Mouse (Mus musculus): ENCODE measurements around the gene U90926. TPM values are rescaled to one million over a fixed set of nuclear protein-coding genes. Genes with fewer than 3 reads are reported as not detected.

U90926 gene
- total RNA-seq, 2 experiments from 2014 or later = not detected

GRCm38 (mm10) chr5:92218915-92219793 is 3.9 kb upstream of the U90926 start:
- intact Hi-C loops (cut with DNase I) = no loop called here
- DNase-seq = no peak

DNA sequence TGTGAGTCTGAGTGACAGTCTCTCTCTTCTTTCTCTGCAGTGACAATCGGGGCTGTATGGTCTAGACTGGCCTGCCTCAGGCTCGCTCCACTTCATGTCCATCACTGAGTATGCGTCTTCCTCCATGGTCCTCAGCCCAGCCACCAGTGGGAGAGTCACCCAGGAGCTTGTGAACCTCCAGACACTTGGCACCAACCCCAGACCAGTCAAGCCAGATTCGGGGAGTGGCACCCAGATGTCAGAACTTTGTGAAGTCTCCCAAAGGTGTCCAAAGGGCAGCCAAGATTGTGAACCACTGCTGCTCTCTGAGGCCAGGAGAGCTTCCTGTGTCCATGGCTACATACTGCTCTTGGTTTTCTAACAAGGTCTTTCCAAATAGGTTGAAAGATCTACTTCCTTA is 3.0 kb downstream of the U90926 start:
- DNase-seq = no peak
- intact Hi-C loops (cut with DNase I) = no loop called here

DNA sequence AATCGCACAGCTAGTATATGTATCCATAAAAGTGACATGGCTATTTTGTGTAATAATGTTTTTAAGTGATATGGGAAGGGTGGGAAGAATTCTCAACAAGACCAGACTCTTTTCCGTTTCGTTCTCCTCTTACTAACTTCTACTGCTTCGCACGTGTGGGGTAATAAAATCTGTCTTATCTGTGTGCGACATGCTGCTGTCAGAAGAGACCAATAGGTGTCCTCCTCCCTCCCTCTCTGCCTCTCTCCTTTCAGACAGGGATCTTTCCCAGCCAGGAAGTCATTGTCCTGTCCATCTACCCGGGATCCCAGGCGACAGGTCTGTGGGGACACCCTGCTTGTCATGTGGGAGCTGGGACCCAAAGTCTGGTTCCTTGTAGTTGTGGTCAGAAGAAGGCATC is 5.0 kb downstream of the U90926 start:
- intact Hi-C loops (cut with DNase I) = no loop called here
- no peak for DNase-seq

DNA sequence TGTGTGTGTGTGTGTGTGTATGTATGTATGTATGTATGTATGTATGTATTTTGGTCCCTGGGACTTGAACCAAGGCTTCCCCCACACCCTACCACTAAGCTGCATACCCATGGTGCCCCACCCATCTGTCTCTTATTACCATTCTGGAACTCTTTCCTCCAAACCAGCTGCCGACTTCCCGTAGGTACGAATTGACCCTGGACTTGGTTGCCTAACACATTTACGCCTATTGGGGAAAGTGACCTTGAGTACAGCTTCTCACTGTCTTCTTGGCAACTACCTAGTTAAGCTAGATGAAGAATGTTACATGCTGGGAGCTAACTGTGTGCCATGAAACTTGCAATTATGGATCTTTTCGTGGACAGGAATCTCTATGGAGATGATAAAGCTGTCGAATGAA is 9.1 kb downstream of the U90926 start:
- intact Hi-C loops (cut with DNase I) = no loop called here
- DNase-seq = no peak

GRCm38 (mm10) chr5:92205706-92206105 is 9.5 kb downstream of the U90926 start:
- DNase-seq = no peak

GRCm38 (mm10) chr5:92205184-92205583 is 10.0 kb downstream of the U90926 start:
- intact Hi-C loops (cut with DNase I) = no loop called here
- no peak for DNase-seq

More at GRCm38 (mm10) chr5:92205706-92206105, 9.5 kb downstream of the U90926 start:
- intact Hi-C loops (cut with DNase I) = no loop called here

GRCm38 (mm10) chr5:92204162-92205036 is 10.8 kb downstream of the U90926 start:
- no peak for DNase-seq
- intact Hi-C loops (cut with DNase I) = no loop called here

GRCm38 (mm10) chr5:92198266-92198665 is 16.9 kb downstream of the U90926 start:
- intact Hi-C loops (cut with DNase I) = no loop called here
- DNase-seq = no peak

DNA sequence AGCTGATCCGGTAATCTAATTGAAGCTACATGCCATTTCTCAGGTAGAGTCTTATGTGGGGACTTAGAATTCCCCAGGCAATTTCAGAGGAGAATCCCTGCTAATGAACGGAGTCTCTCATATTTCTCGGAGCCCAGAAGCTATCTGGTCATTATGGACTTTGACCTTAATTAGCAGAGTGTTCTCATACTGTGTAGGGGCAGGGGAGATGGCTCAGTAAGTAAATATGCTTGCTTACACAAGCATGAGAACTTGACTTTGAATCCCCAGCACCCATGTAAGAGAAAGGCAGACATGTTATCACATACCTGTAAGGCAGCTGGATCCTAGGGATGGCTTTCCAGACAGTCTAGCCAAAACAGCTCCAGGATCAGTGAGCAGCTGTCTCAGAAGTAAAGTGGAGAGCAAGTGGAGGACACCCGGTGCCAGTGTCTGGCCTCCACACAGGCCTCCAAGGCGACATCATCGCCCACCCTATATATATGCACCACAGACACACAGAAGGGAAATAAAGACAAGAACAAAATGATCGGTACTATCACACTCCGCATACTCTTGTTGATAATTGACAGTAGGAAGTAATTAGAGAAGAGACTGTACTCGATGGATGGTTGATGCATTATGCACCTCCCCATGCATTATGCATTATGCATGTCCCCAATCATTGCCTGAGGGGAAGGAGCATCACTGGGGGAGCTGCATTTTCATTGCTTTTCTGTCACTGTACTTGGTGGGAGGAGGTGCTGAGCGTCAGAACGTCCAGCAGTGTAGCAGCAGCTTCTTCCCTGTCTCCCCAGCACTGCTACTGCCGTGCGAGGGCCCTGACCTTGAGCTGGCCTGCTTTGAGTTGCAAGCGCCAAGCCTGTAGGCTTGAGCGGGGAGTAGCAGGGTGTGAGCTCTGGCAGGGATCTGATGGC is 18.1 kb downstream of the U90926 start:
- DNase-seq = no peak
- intact Hi-C loops (cut with DNase I) = no loop called here

DNA sequence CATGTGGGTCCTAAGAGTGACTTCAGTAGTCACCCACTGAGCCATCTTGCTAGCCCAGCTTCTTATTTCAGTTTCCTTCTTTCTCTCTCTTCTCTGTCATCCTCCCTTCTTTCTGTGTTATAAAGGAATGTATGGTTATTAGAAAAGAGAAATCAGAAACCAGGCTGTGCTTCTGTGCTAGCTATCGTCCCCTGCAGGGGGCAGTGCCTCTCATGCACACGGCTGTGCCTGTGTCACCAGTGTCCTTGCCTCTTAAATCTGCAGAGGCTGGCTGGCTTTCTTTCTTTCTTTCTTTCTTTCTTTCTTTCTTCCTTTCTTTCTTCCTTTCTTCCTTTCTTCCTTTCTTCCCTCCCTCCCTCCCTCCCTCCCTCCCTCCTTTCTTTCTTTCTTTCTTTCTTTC is 19.5 kb downstream of the U90926 start:
- intact Hi-C loops (cut with DNase I) = loop anchor here (1.0 kb wide), 1 partner anchor 44 kb away; no protein-coding TSS in a partner anchor

DNA sequence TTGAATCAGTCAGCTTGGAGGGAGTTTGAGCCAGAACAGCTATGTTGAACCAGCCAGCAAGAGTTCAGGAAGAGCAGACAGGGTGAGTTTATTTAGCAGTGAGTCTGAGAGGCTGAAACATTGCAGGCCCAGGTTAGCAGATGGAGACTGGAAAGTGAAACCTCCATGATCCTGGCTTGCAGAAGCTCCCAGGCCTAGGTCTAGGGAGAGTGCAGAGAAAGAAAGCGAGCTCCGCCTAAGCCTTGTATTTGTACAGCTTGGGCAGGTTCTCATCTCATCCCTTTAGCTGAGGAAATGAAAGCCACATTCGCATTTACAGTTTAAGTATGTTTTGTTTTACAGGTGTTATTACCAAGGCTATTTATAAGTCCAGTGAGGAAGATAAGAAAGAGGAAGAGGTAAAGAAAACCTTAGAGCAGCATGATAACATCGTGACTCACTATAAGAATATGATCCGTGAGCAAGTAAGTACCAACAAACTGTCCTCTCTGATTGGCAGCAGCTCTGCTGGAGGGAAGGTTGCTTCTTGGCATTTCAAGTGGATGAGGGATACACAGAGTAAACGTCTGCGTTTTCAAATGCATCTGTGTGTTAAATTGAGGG is 26.2 kb downstream of the U90926 start:
- intact Hi-C loops (cut with DNase I) = no loop called here
- DNase-seq = no peak

More for the DNA sequence above, 19.5 kb downstream of the U90926 start:
- DNase-seq = peak; percentile 45 to 60

DNA sequence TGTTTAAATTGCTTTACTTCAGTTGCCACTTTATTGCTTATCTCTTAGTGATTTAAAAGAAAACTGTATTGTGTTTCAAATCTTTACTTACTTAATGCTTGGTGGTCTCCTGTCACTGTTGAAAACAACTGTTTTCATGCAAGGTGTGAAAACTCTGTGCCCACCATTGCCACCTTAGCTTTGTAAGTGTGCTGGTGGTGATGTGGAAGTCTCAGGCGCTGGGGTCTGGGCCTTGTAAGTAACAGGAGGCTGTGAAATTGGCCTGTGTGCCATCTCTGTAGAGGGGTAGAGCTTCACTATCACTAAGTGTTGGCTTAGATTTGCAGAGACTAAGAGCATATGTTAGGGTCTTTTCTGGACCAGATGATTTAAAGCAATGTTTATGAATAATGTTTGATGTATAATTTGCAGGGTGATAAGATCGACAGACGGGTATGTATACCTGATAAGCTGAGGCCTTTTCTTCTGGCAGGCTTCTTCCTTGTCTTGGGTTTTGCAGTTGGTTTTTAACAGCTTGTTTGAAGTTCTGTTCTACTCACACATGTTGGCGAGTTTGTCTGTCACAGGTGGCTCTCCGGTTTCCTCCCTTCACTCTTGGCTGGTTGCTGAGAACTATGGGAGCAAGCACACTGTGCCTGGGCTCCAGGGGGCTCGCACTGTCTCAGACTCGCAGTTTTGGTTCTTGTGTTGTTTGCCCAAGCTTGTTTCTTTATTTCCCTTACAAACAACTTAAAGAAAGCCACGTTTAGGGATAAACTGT is 32.0 kb downstream of the U90926 start:
- DNase-seq = no peak
- intact Hi-C loops (cut with DNase I) = no loop called here

- DNase-seq = no peak
- intact Hi-C loops (cut with DNase I) = no loop called here
Observed at GRCm38 (mm10) chr5:92165976-92166375, 49.2 kb downstream of the U90926 start.

Other genes starting within 250 kb of the U90926 start
- not detected for gene Odaph, start 227.9 kb downstream of the U90926 start, total RNA-seq (2021)
- 1 to 10 TPM; 2.9 to 3.1 TPM for gene Cdkl2, start 171.5 kb downstream of the U90926 start, total RNA-seq (2021)
- 10 to 100 TPM; 75.4 to 83.7 TPM for gene G3bp2, start 131.7 kb downstream of the U90926 start, total RNA-seq (2021)
- 10 to 100 TPM; 42.9 to 46.4 TPM for gene Uso1, start 77.5 kb downstream of the U90926 start, total RNA-seq (2021)
- gene Ppef2, start 40.9 kb upstream of the U90926 start, total RNA-seq (2021) = not detected
- gene Naaa, start 62.8 kb upstream of the U90926 start, total RNA-seq (2021) = 10 to 100 TPM in 1 of 2 experiments, 1 to 10 TPM in 1; 9.9 to 13.0 TPM
- gene Sdad1, start 95.1 kb upstream of the U90926 start, total RNA-seq (2021) = 10 to 100 TPM; 15.6 to 18.0 TPM
- under 1 TPM; 0.64 to 0.81 TPM for gene Cxcl9, start 112.7 kb upstream of the U90926 start, total RNA-seq (2021)
- gene Art3, start 116.4 kb upstream of the U90926 start, total RNA-seq (2021) = 100 to 1,000 TPM; 369 to 606 TPM
- gene Cxcl10, start 133.5 kb upstream of the U90926 start, total RNA-seq (2021) = 1 to 10 TPM in 1 of 2 experiments, under 1 TPM in 1; 0.40 to 1.0 TPM
- 10 to 100 TPM; 20.7 to 27.0 TPM for gene Nup54, start 219.8 kb upstream of the U90926 start, total RNA-seq (2021)